Mouse (Mus musculus): ENCODE data around the gene Plcb4.

GRCm38 (mm10) chr2:135744711-135745110 lies 85.9 kb downstream of the Plcb4 start:
- no peak; the same call in 1 of the 2 replicates for TF ChIP-seq CTCF (IDR thresholded peaks at IDR 0.05)
- no peak for TF ChIP-seq EP300 (IDR thresholded peaks at IDR 0.05)

Data from lung, postnatal 0 days (tissue).